Mouse (Mus musculus) forebrain, embryonic 15.5 days (tissue): ENCODE measurements at regions not wholly inside any gene's neighbourhood (a gene's known extent, or its start where the extent isn't known, plus 50 kb on each side); places are given as distances from the start of the nearest gene placed in this dataset.
A peak's percentile ranks its signal among the peaks of the same experiment; 100 is the strongest.

Source experiments
- ATAC-seq: fragments of 200-750 bp; cut with Nextera tagmentation; replicated peaks from 2 replicates; pipeline ENCODE4 v1.8.0; 2017; ENCODE audit warnings: mild to moderate bottlenecking, moderate TSS enrichment, moderate library complexity
- H3K27ac ChIP-seq: fragments of 300-500 bp; sonication (generic); replicated peaks from 2 replicates; pipeline ENCODE4 v1.5.1; 2015; ENCODE audit warnings: mild to moderate bottlenecking, inconsistent platforms
- H3K27me3 ChIP-seq: fragments of 300-500 bp; sonication (generic); 2 replicates; pipeline ENCODE4 v1.6.1; 2015; ENCODE audit warnings: inconsistent platforms
- H3K36me3 ChIP-seq: fragments of 300-500 bp; sonication (generic); 2 replicates; pipeline ENCODE4 v1.6.1; 2015; ENCODE audit warnings: mild to moderate bottlenecking, inconsistent platforms
- H3K4me1 ChIP-seq: fragments of 300-500 bp; sonication (generic); 2 replicates; pipeline ENCODE4 v1.6.1; 2015; ENCODE audit warnings: inconsistent platforms
- H3K4me2 ChIP-seq: fragments of 300-500 bp; sonication (generic); replicated peaks from 2 replicates; pipeline ENCODE4 v1.6.1; 2015; ENCODE audit warnings: mild to moderate bottlenecking, inconsistent platforms
- H3K4me3 ChIP-seq: fragments of 300-500 bp; sonication (generic); 2 replicates; pipeline ENCODE4 v1.5.1; 2015; ENCODE audit warnings: mild to moderate bottlenecking, inconsistent platforms
- H3K9ac ChIP-seq: fragments of 300-500 bp; sonication (generic); replicated peaks from 2 replicates; pipeline ENCODE4 v1.6.1; 2015; ENCODE audit warnings: mild to moderate bottlenecking, inconsistent platforms
- H3K9me3 ChIP-seq: fragments of 300-500 bp; sonication (generic); 2 replicates; pipeline ENCODE4 v1.6.1; 2016; ENCODE audit warnings: inconsistent platforms
- WGBS: fragments of 180-500 bp; shearing (Covaris S2); methylation state at CpG from one replicate; pipeline ENCODE4 v1.1.7; 2015; ENCODE audit warnings: mixed read lengths; 5-methylcytosine and 5-hydroxymethylcytosine counted together

- Histone ChIP-seq H3K9ac (no peak overlapping the region), H3K4me2 (no peak overlapping the region), H3K4me1 (no peaks in the 10 kb centered on the region), H3K36me3 (no peaks in the 10 kb centered on the region), H3K27ac (no peak overlapping the region), H3K4me3 (no peak overlapping the region), H3K27me3 (no peaks in the 10 kb centered on the region), H3K9me3 (no peaks in the 10 kb centered on the region)
- no peak for ATAC-seq
Measured at GRCm38 (mm10) chr10:97778531-97778930, 52.0 kb upstream of the C030005K15Rik start.

GRCm38 (mm10) chr10:97779335-97779734, 52.8 kb upstream of the C030005K15Rik start:
- no peak overlapping the region for H3K4me2 ChIP-seq
- no peak overlapping the region for H3K27ac ChIP-seq
- H3K9me3 ChIP-seq, result no peaks in the 10 kb centered on the region
- H3K4me3 ChIP-seq, result no peak overlapping the region
- no peaks in the 10 kb centered on the region for H3K4me1 ChIP-seq
- no peak overlapping the region for H3K9ac ChIP-seq
- no peak for ATAC-seq
- H3K27me3 ChIP-seq, result no peaks in the 10 kb centered on the region
- WGBS, result 53% methylated on average over 4 of the region's 4 CpGs
- H3K36me3 ChIP-seq, result no peaks in the 10 kb centered on the region

DNA sequence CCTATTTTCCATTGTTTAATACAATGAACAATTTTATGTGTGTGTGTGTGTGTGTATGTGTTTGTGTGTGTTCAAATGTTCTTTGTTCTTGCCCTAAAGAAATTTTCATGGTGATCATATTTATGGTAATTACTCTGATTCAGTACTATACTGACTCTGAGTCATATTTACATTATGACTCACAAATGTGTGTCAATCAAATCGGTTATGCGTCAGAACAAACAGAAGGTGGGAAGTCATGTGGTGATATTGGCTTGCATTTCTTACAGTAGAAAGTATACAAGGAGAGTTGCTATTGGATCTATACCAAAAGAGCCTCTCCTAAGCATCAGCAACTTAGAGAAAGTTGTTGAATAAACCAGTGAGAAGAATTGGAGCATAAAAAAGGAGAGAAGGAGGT, 67.2 kb upstream of the C030005K15Rik start:
- 76% methylated on average over 2 of the region's 2 CpGs for WGBS
- Histone ChIP-seq H3K36me3 (no peaks in the 10 kb centered on the region), H3K9me3 (no peaks in the 10 kb centered on the region), H3K4me2 (no peak overlapping the region), H3K9ac (no peak overlapping the region), H3K4me1 (no peaks in the 10 kb centered on the region), H3K27ac (no peak overlapping the region), H3K4me3 (no peak overlapping the region), H3K27me3 (no peaks in the 10 kb centered on the region)
- ATAC-seq, result no peak

- Histone ChIP-seq H3K9ac (no peak overlapping the region), H3K9me3 (no peaks in the 10 kb centered on the region), H3K4me3 (no peak overlapping the region), H3K4me2 (no peak overlapping the region), H3K4me1 (no peaks in the 10 kb centered on the region), H3K27me3 (no peaks in the 10 kb centered on the region), H3K27ac (no peak overlapping the region), H3K36me3 (no peaks in the 10 kb centered on the region)
- peak; percentile 70 for ATAC-seq
- 28% methylated on average over 9 of the region's 9 CpGs for WGBS
Measured at GRCm38 (mm10) chr10:97801448-97802265, 75.1 kb upstream of the C030005K15Rik start.

GRCm38 (mm10) chr10:97807947-97808346, 81.4 kb upstream of the C030005K15Rik start:
- Histone ChIP-seq H3K4me2 (no peak overlapping the region), H3K9ac (no peak overlapping the region), H3K36me3 (no peaks in the 10 kb centered on the region), H3K4me3 (no peak overlapping the region), H3K27me3 (no peaks in the 10 kb centered on the region), H3K4me1 (0 out of 2 replicates have a peak, but pooled peaks cover 2% of the 10 kb centered on the region), H3K9me3 (no peaks in the 10 kb centered on the region), H3K27ac (peak overlapping the region; percentile 37; the same call in 1 of the 2 replicates)
- WGBS, result 64% methylated on average over 2 of the region's 2 CpGs
- ATAC-seq, result no peak; the same call in 1 of the 2 replicates

GRCm38 (mm10) chr10:97842574-97842973, 116.0 kb upstream of the C030005K15Rik start:
- Histone ChIP-seq H3K27ac (no peak overlapping the region), H3K36me3 (no peaks in the 10 kb centered on the region), H3K4me1 (no peaks in the 10 kb centered on the region), H3K4me2 (no peak overlapping the region), H3K9me3 (no peaks in the 10 kb centered on the region), H3K9ac (no peak overlapping the region), H3K4me3 (no peak overlapping the region), H3K27me3 (no peaks in the 10 kb centered on the region)
- 89% methylated on average over 3 of the region's 3 CpGs for WGBS
- 0 out of 2 replicates have a peak, but pooled peaks have one; percentile 48 for ATAC-seq

DNA sequence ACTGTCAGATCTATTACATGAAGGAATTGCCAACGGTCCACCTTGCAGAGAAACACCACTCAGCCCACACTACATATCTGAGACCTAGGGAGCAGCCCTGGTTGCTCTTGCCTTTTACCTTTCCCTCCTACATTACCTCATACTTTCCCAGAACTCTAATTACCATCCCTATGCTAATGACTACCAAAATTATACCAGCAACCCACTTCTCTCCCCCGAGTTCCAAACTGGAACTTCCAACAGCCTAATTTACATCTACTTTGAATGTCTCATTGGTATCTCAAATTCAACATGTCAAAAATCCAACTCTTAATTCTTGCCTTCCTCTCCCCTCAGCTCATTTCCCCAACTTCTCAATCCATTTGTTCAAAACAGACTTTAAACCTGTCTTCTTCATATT, 124.9 kb upstream of the C030005K15Rik start:
- no peak overlapping the region for H3K4me3 ChIP-seq
- H3K4me2 ChIP-seq, result no peak overlapping the region
- H3K4me1 ChIP-seq, result no peaks in the 10 kb centered on the region
- ATAC-seq, result no peak
- 70% methylated on average over 2 of the region's 2 CpGs for WGBS
- no peak overlapping the region for H3K27ac ChIP-seq
- no peaks in the 10 kb centered on the region for H3K9me3 ChIP-seq
- no peaks in the 10 kb centered on the region for H3K36me3 ChIP-seq
- no peak overlapping the region for H3K9ac ChIP-seq
- no peaks in the 10 kb centered on the region for H3K27me3 ChIP-seq

DNA sequence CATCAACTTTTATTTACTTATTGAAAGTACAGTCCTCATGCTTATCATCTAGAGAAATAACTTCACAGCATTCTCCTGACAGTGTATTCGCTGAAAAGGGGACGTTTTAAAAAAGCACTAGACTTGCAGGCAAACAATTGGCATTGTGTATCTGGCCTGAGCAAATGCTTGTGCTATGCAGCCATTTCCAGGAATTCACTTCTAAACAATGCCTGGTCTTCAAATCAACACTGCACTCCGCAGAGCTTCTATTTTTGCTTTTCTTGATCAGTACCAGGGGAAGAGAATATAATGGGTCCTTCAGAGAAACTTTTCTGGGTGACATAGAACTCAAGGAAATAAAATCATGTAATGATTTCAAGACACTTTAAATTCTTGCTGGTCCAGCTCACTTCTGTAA, 150.5 kb upstream of the C030005K15Rik start:
- no peaks in the 10 kb centered on the region for H3K9me3 ChIP-seq
- 51% methylated on average over 3 of the region's 3 CpGs for WGBS
- H3K4me1 ChIP-seq, result no peaks in the 10 kb centered on the region
- no peak overlapping the region for H3K9ac ChIP-seq
- H3K27ac ChIP-seq, result no peak overlapping the region
- no peak for ATAC-seq
- H3K36me3 ChIP-seq, result no peaks in the 10 kb centered on the region
- H3K27me3 ChIP-seq, result no peaks in the 10 kb centered on the region
- H3K4me3 ChIP-seq, result no peak overlapping the region
- no peak overlapping the region for H3K4me2 ChIP-seq

DNA sequence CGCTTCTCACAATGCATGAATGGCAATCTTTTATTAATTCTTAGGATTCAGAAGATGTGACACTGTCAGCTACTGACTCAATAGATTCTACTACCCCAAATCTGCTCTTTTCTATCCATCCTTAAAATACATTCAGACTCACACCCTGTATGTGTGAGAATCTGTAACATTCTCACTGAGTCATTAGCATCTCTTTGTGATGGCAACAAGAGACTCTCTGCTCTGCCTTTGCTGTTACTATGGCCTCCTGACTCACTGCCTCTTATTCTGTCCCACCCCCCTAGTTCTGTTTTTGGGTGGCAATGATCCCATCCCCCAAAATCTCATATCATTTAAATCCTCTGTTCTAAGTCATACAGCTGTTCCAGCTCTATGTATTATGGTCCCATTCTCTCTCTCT, 159.5 kb upstream of the C030005K15Rik start:
- no peak overlapping the region for H3K27ac ChIP-seq
- no peak overlapping the region for H3K9ac ChIP-seq
- H3K36me3 ChIP-seq, result no peaks in the 10 kb centered on the region
- WGBS, result 81% methylated on average over 1 of the region's 1 CpGs
- no peaks in the 10 kb centered on the region for H3K9me3 ChIP-seq
- ATAC-seq, result no peak
- no peak overlapping the region for H3K4me3 ChIP-seq
- H3K4me1 ChIP-seq, result no peaks in the 10 kb centered on the region
- no peaks in the 10 kb centered on the region for H3K27me3 ChIP-seq
- no peak overlapping the region for H3K4me2 ChIP-seq

DNA sequence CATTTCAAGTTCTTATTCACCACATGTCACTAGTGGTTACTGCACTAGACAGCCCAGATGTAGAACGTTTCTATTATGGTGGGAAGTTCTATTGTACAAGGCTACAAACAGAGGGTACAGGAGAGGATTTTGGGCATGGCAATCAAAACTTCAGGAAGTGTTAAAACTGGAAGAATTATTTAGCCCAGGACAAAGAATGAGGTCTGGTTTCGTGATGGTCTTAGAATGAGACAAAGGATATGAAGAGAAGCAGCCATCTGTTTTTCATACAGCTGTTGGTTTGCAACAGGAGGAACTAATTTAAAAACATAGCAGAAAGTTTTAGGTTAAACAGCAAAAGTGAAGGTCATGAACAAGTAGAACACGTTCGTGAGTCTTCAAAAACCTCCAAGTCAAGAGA, 179.2 kb upstream of the C030005K15Rik start:
- H3K4me1 ChIP-seq, result no peaks in the 10 kb centered on the region
- H3K9me3 ChIP-seq, result no peaks in the 10 kb centered on the region
- no peak overlapping the region for H3K4me2 ChIP-seq
- no peak overlapping the region for H3K4me3 ChIP-seq
- H3K27ac ChIP-seq, result no peak overlapping the region
- no peak for ATAC-seq
- H3K27me3 ChIP-seq, result no peaks in the 10 kb centered on the region
- H3K9ac ChIP-seq, result no peak overlapping the region
- 75% methylated on average over 4 of the region's 4 CpGs for WGBS
- H3K36me3 ChIP-seq, result no peaks in the 10 kb centered on the region

DNA sequence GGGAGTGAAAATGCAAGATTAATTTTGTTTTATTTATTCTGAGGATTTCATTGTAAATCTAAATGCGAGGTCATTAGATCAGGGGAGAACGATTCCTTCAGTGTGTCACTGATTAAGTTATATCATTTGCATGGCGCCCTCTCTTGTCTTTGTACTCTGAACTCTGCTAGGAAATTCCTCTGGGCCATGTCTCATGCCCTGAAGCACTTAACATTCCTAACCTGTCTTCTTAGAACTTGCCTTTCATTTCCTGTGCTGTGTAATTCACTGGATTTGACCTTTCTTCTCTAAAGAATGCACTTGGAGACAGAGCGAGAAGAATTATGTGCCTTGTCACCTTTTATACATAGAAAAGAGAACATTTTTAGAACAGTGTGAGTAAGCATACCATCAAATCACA, 199.0 kb upstream of the C030005K15Rik start:
- H3K4me1 ChIP-seq, result no peaks in the 10 kb centered on the region
- WGBS, result 62% methylated on average over 4 of the region's 4 CpGs
- no peaks in the 10 kb centered on the region for H3K36me3 ChIP-seq

DNA sequence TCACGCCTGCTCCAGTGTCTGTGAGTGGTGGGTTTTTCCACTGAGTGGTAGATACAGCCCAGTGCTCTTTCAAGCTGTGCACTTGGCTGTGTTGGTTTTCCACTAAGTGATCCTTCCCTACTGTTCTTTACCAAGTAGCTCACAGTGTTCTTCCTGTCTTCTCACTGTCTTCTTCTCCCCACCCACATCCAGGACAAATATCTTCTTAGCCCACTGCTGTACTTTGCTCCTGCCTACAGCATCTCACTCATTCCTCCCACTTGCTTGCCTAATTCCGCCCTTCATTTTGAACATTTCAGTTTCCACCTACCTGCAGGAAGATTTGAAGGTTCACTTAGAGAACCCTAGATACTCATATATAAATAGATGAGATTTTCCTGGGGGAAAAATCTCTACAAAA, 213.8 kb upstream of the C030005K15Rik start:
- H3K9ac ChIP-seq, result no peak overlapping the region
- WGBS, result 91% methylated on average over 2 of the region's 2 CpGs
- H3K4me1 ChIP-seq, result no peaks in the 10 kb centered on the region
- no peaks in the 10 kb centered on the region for H3K27me3 ChIP-seq
- no peak overlapping the region for H3K4me2 ChIP-seq
- H3K9me3 ChIP-seq, result no peaks in the 10 kb centered on the region
- no peaks in the 10 kb centered on the region for H3K36me3 ChIP-seq
- no peak for ATAC-seq
- no peak overlapping the region for H3K27ac ChIP-seq
- H3K4me3 ChIP-seq, result no peak overlapping the region

More for the DNA sequence above, 199.0 kb upstream of the C030005K15Rik start:
- no peaks in the 10 kb centered on the region for H3K27me3 ChIP-seq
- no peak overlapping the region for H3K4me3 ChIP-seq
- H3K27ac ChIP-seq, result no peak overlapping the region
- H3K9me3 ChIP-seq, result no peaks in the 10 kb centered on the region
- H3K4me2 ChIP-seq, result no peak overlapping the region
- no peak overlapping the region for H3K9ac ChIP-seq
- no peak for ATAC-seq

DNA sequence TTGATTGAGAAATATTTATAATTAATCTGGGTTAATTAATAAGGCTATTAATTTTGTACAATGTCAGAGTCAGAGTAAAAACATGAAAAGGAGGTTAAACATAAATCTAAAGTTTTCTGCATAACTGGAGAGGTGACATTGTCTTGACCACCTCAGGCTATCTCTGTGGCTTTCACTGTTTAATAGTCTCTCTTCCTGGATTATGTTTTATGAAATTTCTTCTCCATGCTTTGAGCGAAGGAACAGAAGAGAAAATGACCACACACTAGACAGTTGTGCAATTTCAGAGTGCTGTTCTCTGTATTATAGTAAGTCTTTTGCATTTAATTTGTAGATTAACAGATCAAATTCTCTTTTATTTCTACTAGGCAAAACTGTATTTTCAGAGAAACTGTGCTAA, 239.3 kb upstream of the C030005K15Rik start:
- Histone ChIP-seq H3K4me2 (no peak overlapping the region), H3K4me3 (no peak overlapping the region), H3K27ac (no peak overlapping the region), H3K36me3 (no peaks in the 10 kb centered on the region), H3K9me3 (no peaks in the 10 kb centered on the region), H3K4me1 (no peaks in the 10 kb centered on the region), H3K9ac (no peak overlapping the region), H3K27me3 (no peaks in the 10 kb centered on the region)
- no peak for ATAC-seq
- WGBS, result 85% methylated on average over 1 of the region's 1 CpGs
